Mouse (Mus musculus) small intestine, adult 2 months (tissue): ENCODE results near the gene Olfr742. TPM values are rescaled to one million over a fixed set of nuclear protein-coding genes. Genes with fewer than 3 reads are reported as not detected.

Experiments
- H3K27ac ChIP-seq: fragments of 200-500 bp; 2 replicates; pipeline ENCODE4 v1.5.1; 2012; ENCODE audit warnings: low read depth, low read length, control low read depth, inconsistent platforms; ENCODE audit not compliant: insufficient read depth
- H3K27me3 ChIP-seq: fragments of 200-500 bp; 2 replicates; pipeline ENCODE4 v1.6.1; 2012; ENCODE audit warnings: mild to moderate bottlenecking, moderate library complexity, low read length, inconsistent platforms; ENCODE audit not compliant: control insufficient read depth, insufficient read depth
- H3K36me3 ChIP-seq: fragments of 200-500 bp; 2 replicates; pipeline ENCODE4 v1.6.1; 2012; ENCODE audit warnings: mild to moderate bottlenecking, low read length, control low read depth, inconsistent platforms; ENCODE audit not compliant: control insufficient read depth, insufficient read depth
- H3K4me1 ChIP-seq: fragments of 200-500 bp; 2 replicates; pipeline ENCODE4 v1.6.1; 2012; ENCODE audit warnings: low read length, inconsistent platforms, mixed read lengths; ENCODE audit not compliant: control insufficient read depth, insufficient read depth, insufficient read length
- H3K4me3 ChIP-seq: fragments of 200-500 bp; 2 replicates; pipeline ENCODE4 v1.5.1; 2012; ENCODE audit warnings: low read depth, mild to moderate bottlenecking, control low read depth, inconsistent platforms, low read length, moderate library complexity
- CTCF ChIP-seq: fragments of 200-500 bp; IDR thresholded peaks from 2 replicates; pipeline ENCODE4 v1.5.1; 2012; ENCODE audit warnings: low read depth, mild to moderate bottlenecking, control low read depth, inconsistent platforms, low read length, moderate library complexity, mixed read lengths; ENCODE audit not compliant: insufficient replicate concordance, insufficient read length; ENCODE audit errors: extremely low read depth
- POLR2A ChIP-seq: fragments of 200-500 bp; IDR thresholded peaks from 2 replicates; pipeline ENCODE4 v1.6.1; 2012; ENCODE audit warnings: low read depth, mild to moderate bottlenecking, control low read depth, inconsistent platforms, low read length, moderate library complexity
- WGBS: fragments of 180-500 bp; shearing (Covaris S2); methylation state at CpG from one replicate; pipeline ENCODE4 v1.1.7; 2018; 5-methylcytosine and 5-hydroxymethylcytosine counted together
- polyA plus RNA-seq: library from polyadenylated mRNA; depleted of rRNA; stranded (reverse); fragments of >200 nt; gene quantifications from 2 replicates; pipeline ENCODE4 v1.2.3, GENCODE M21; 2012; rRNA removed

The Olfr742 gene
- polyA plus RNA-seq = not detected in 2 replicates

GRCm38 (mm10) chr14:50503300-50503699 lies at the start of gene Olfr742:
Gene Olfr742 (plus strand): TSS chr14:50503600.
- no peak within 1 kb of the TSS for H3K4me3 ChIP-seq
- TF ChIP-seq CTCF = no peak
- no peak for TF ChIP-seq POLR2A
- H3K36me3 ChIP-seq = no peaks in the 10 kb centered on the region
- H3K4me1 ChIP-seq = no peaks in the 10 kb centered on the region
- 38% methylated on average over 2 of the region's 2 CpGs for WGBS
- H3K27me3 ChIP-seq = no peaks in the 10 kb centered on the region
- H3K27ac ChIP-seq = no peak within 1 kb of the TSS

- TF ChIP-seq POLR2A (no peak), CTCF (no peak)
These were observed 31.0 kb upstream of the Olfr742 start, which contains the start of gene Olfr741 for GRCm38 (mm10) chr14:50472438-50472837. Gene Olfr741 (plus strand): TSS chr14:50472738.

GRCm38 (mm10) chr14:50478406-50478805 lies 25.0 kb upstream of the Olfr742 start:
- no peak for TF ChIP-seq POLR2A
- TF ChIP-seq CTCF = no peak
- H3K4me1 ChIP-seq = no peaks in the 10 kb centered on the region
- 70% methylated on average over 2 of the region's 2 CpGs for WGBS
- no peak overlapping the region for H3K27ac ChIP-seq
- no peak overlapping the region for H3K4me3 ChIP-seq
- no peaks in the 10 kb centered on the region for H3K27me3 ChIP-seq
- no peaks in the 10 kb centered on the region for H3K36me3 ChIP-seq

More at GRCm38 (mm10) chr14:50472438-50472837, 31.0 kb upstream of the Olfr742 start, which contains the start of gene Olfr741:
- no peaks in the 10 kb centered on the region for H3K27me3 ChIP-seq
- 65% methylated on average over 2 of the region's 2 CpGs for WGBS
- no peaks in the 10 kb centered on the region for H3K4me1 ChIP-seq
- no peak within 1 kb of the TSS for H3K27ac ChIP-seq
- H3K4me3 ChIP-seq = no peak within 1 kb of the TSS
- H3K36me3 ChIP-seq = no peaks in the 10 kb centered on the region

GRCm38 (mm10) chr14:50521539-50521938 lies 18.1 kb downstream of the Olfr742 start, which contains the start of gene Olfr743:
Gene Olfr743 (plus strand): TSS chr14:50521839.
- H3K4me1 ChIP-seq = no peaks in the 10 kb centered on the region
- TF ChIP-seq CTCF (no peak), POLR2A (no peak)
- H3K27ac ChIP-seq = no peak within 1 kb of the TSS
- H3K4me3 ChIP-seq = no peak within 1 kb of the TSS
- H3K36me3 ChIP-seq = no peaks in the 10 kb centered on the region
- no peaks in the 10 kb centered on the region for H3K27me3 ChIP-seq

- H3K27ac ChIP-seq = no peak overlapping the region
- H3K36me3 ChIP-seq = no peaks in the 10 kb centered on the region
- H3K27me3 ChIP-seq = no peaks in the 10 kb centered on the region
- no peaks in the 10 kb centered on the region for H3K4me1 ChIP-seq
- H3K4me3 ChIP-seq = no peak overlapping the region
- TF ChIP-seq CTCF (no peak), POLR2A (no peak)
- WGBS = 97% methylated on average over 2 of the region's 2 CpGs
These were observed 49.3 kb downstream of the Olfr742 start for GRCm38 (mm10) chr14:50552734-50553133.

Other genes starting within 250 kb of the Olfr742 start
- gene Olfr732, start 219.4 kb upstream of the Olfr742 start, polyA plus RNA-seq = not detected in 2 replicates
- gene Olfr733, start 202.1 kb upstream of the Olfr742 start, polyA plus RNA-seq = not detected in 2 replicates
- gene Olfr734, start 176.8 kb upstream of the Olfr742 start, polyA plus RNA-seq = not detected in 2 replicates
- not detected in 2 replicates for gene Olfr735, start 154.7 kb upstream of the Olfr742 start, polyA plus RNA-seq
- 0.13 and 0.24 TPM in 2 replicates for gene Tlr11, start 145.7 kb upstream of the Olfr742 start, polyA plus RNA-seq
- gene Olfr736, start 122.4 kb upstream of the Olfr742 start, polyA plus RNA-seq = not detected in 2 replicates
- gene Olfr738, start 96.0 kb upstream of the Olfr742 start, polyA plus RNA-seq = not detected in 2 replicates
- gene Olfr739, start 85.0 kb upstream of the Olfr742 start, polyA plus RNA-seq = not detected in 2 replicates
- not detected in 2 replicates for gene Olfr740, start 58.1 kb upstream of the Olfr742 start, polyA plus RNA-seq
- not detected in 2 replicates for gene Olfr741, start 30.9 kb upstream of the Olfr742 start, polyA plus RNA-seq
- gene Olfr743, start 18.2 kb downstream of the Olfr742 start, polyA plus RNA-seq = not detected in 2 replicates
- gene Olfr744, start 111.3 kb downstream of the Olfr742 start, polyA plus RNA-seq = not detected in 2 replicates
- gene Olfr745, start 135.8 kb downstream of the Olfr742 start, polyA plus RNA-seq = not detected in 2 replicates
- not detected in 2 replicates for gene Olfr746, start 143.5 kb downstream of the Olfr742 start, polyA plus RNA-seq
- gene Olfr747, start 189.6 kb downstream of the Olfr742 start, polyA plus RNA-seq = not detected in 2 replicates
- not detected in 2 replicates for gene Olfr748, start 203.8 kb downstream of the Olfr742 start, polyA plus RNA-seq
- not detected in 2 replicates for gene Olfr749, start 241.5 kb downstream of the Olfr742 start, polyA plus RNA-seq